Mouse (Mus musculus) MEL (cell line): Measurements from ENCODE around the gene Glp2r. TPM values are rescaled to one million over a fixed set of nuclear protein-coding genes. Genes with fewer than 3 reads are reported as not detected.

ENCODE experiments used
- DNase-seq: peaks from one replicate; pipeline ENCODE4 v3.0.0; 2011; ENCODE audit warnings: low read depth, low spot score
- H3K27ac ChIP-seq: 2 replicates; pipeline ENCODE4 v1.5.1; 2012; ENCODE audit warnings: low read depth, mild to moderate bottlenecking, control low read depth, low read length, moderate library complexity; ENCODE audit not compliant: control insufficient read depth
- H3K27me3 ChIP-seq, 2 experiments: fragments of 150-350 bp in 1 of 2; sonication (generic) in 1 of 2; 2 replicates each; pipeline ENCODE4 v1.6.1; 2012; ENCODE audit warnings: low read length in 2 of 2, mild to moderate bottlenecking in 2 of 2, improper control_type of control experiment in 1 of 2, moderate library complexity in 1 of 2; ENCODE audit not compliant: insufficient read depth in 2 of 2, control insufficient read depth in 1 of 2
- H3K36me3 ChIP-seq, 2 experiments: 2 replicates each; pipeline ENCODE4 v1.6.1; 2012 to 2014; ENCODE audit warnings: low read length in 2 of 2, improper control_type of control experiment in 1 of 2, inconsistent platforms in 1 of 2, mild to moderate bottlenecking in 1 of 2; ENCODE audit not compliant: insufficient read depth in 2 of 2, control insufficient read depth in 1 of 2
- H3K4me1 ChIP-seq, 2 experiments: fragments of 150-350 bp in 1 of 2; sonication (generic) in 1 of 2; 2 replicates each; pipeline ENCODE4 v1.6.1; 2012; ENCODE audit warnings: low read length in 2 of 2, improper control_type of control experiment in 1 of 2, mild to moderate bottlenecking in 1 of 2; ENCODE audit not compliant: insufficient read depth in 2 of 2, control insufficient read depth in 1 of 2
- H3K4me3 ChIP-seq, 2 experiments: fragments of 150-350 bp in 1 of 2; sonication (generic) in 1 of 2; 2 replicates each; pipeline ENCODE4 v1.5.1; 2012; ENCODE audit warnings: low read depth in 2 of 2, low read length in 2 of 2, mild to moderate bottlenecking in 2 of 2, moderate library complexity in 2 of 2, control low read depth in 1 of 2, improper control_type of control experiment in 1 of 2; ENCODE audit not compliant: control insufficient read depth in 1 of 2, insufficient read depth in 1 of 2
- H3K79me2 ChIP-seq: 2 replicates; pipeline ENCODE4 v1.6.1; 2012; ENCODE audit warnings: mild to moderate bottlenecking, low read length, moderate library complexity; ENCODE audit not compliant: control insufficient read depth, poor library complexity, insufficient read depth
- H3K9ac ChIP-seq: 2 replicates; pipeline ENCODE4 v1.6.1; 2012; ENCODE audit warnings: low read depth, mild to moderate bottlenecking, control low read depth, low read length, moderate library complexity; ENCODE audit not compliant: control insufficient read depth, poor library complexity, severe bottlenecking
- H3K9me3 ChIP-seq: fragments of 150-350 bp; sonication (generic); replicated peaks from 2 replicates; pipeline ENCODE4 v1.6.1; 2012; ENCODE audit warnings: mild to moderate bottlenecking, low read length, improper control_type of control experiment, moderate library complexity; ENCODE audit not compliant: insufficient read depth
- BHLHE40 ChIP-seq: IDR thresholded peaks from 2 replicates; pipeline ENCODE4 v1.6.1; 2012; ENCODE audit warnings: low read depth, mild to moderate bottlenecking, inconsistent platforms, low read length, improper control_type of control experiment, borderline replicate concordance
- CTCF ChIP-seq, 3 experiments: IDR thresholded peaks in 2 of 3; conservative IDR thresholded peaks in 1 of 3; 2 replicates each; pipeline ENCODE4 v1.5.1; 2011 to 2012; ENCODE audit warnings: low read length in 3 of 3, low read depth in 2 of 3, mild to moderate bottlenecking in 2 of 3, improper control_type of control experiment in 1 of 3, inconsistent platforms in 1 of 3, mixed read lengths in 1 of 3, moderate library complexity in 1 of 3; ENCODE audit not compliant: control insufficient read depth in 1 of 3, insufficient read depth in 1 of 3, poor library complexity in 1 of 3, severe bottlenecking in 1 of 3
- E2F4 ChIP-seq: IDR thresholded peaks from 2 replicates; pipeline ENCODE4 v1.6.1; 2011; ENCODE audit warnings: low read depth, low read length, improper control_type of control experiment, borderline replicate concordance
- ELF1 ChIP-seq: IDR thresholded peaks from 2 replicates; pipeline ENCODE4 v1.6.1; 2014; ENCODE audit warnings: low read depth, mild to moderate bottlenecking, inconsistent platforms, low read length, improper control_type of control experiment, moderate library complexity
- JUND ChIP-seq: IDR thresholded peaks from 2 replicates; pipeline ENCODE4 v1.6.1; 2011; ENCODE audit warnings: low read depth, mild to moderate bottlenecking, improper control_type of control experiment, low read length
- KAT2A ChIP-seq: conservative IDR thresholded peaks from 2 replicates; pipeline ENCODE4 v1.6.1; 2012; ENCODE audit warnings: low read depth, low read length, improper control_type of control experiment, inconsistent platforms
- MAX ChIP-seq: IDR thresholded peaks from 2 replicates; pipeline ENCODE4 v1.6.1; 2011; ENCODE audit warnings: low read length, improper control_type of control experiment
- MEF2A ChIP-seq: IDR thresholded peaks from 2 replicates; pipeline ENCODE4 v1.6.1; 2014; ENCODE audit warnings: low read depth, mild to moderate bottlenecking, inconsistent platforms, low read length, improper control_type of control experiment; ENCODE audit not compliant: poor library complexity, insufficient replicate concordance, severe bottlenecking; ENCODE audit errors: extremely low read depth
- MYB ChIP-seq: IDR thresholded peaks from 2 replicates; pipeline ENCODE4 v1.6.1; 2011; ENCODE audit warnings: mild to moderate bottlenecking, low read depth, low read length, improper control_type of control experiment
- MYC ChIP-seq: IDR thresholded peaks from 2 replicates; pipeline ENCODE4 v1.6.1; 2011; ENCODE audit warnings: low read depth, mild to moderate bottlenecking, low read length, improper control_type of control experiment, moderate library complexity
- NRF1 ChIP-seq: IDR thresholded peaks from 2 replicates; pipeline ENCODE4 v1.6.1; 2014; ENCODE audit warnings: low read depth, mild to moderate bottlenecking, inconsistent platforms, low read length, improper control_type of control experiment, moderate library complexity; ENCODE audit not compliant: poor library complexity, insufficient read depth, severe bottlenecking
- POLR2AphosphoS2 ChIP-seq: IDR thresholded peaks from 2 replicates; pipeline ENCODE4 v1.6.1; 2011; ENCODE audit warnings: low read length, improper control_type of control experiment
- RCOR1 ChIP-seq: IDR thresholded peaks from 2 replicates; pipeline ENCODE4 v1.6.1; 2012; ENCODE audit warnings: low read depth, mild to moderate bottlenecking, inconsistent platforms, low read length, improper control_type of control experiment
- SIN3A ChIP-seq: IDR thresholded peaks from 2 replicates; pipeline ENCODE4 v1.6.1; 2012; ENCODE audit warnings: low read length, improper control_type of control experiment, inconsistent platforms
- SMC3 ChIP-seq: IDR thresholded peaks from 2 replicates; pipeline ENCODE4 v1.6.1; 2011; ENCODE audit warnings: low read depth, low read length, improper control_type of control experiment
- TCF12 ChIP-seq: IDR thresholded peaks from 2 replicates; pipeline ENCODE4 v1.6.1; 2014; ENCODE audit warnings: low read depth, mild to moderate bottlenecking, inconsistent platforms, low read length, improper control_type of control experiment, moderate library complexity
- USF1 ChIP-seq: IDR thresholded peaks from 2 replicates; pipeline ENCODE4 v1.6.1; 2014; ENCODE audit warnings: low read depth, mild to moderate bottlenecking, inconsistent platforms, low read length, improper control_type of control experiment, moderate library complexity
- ZC3H11A ChIP-seq: IDR thresholded peaks from 2 replicates; pipeline ENCODE4 v1.6.1; 2012; ENCODE audit warnings: low read depth, mild to moderate bottlenecking, inconsistent platforms, low read length, improper control_type of control experiment
- ZKSCAN1 ChIP-seq: IDR thresholded peaks from 2 replicates; pipeline ENCODE4 v1.6.1; 2012; ENCODE audit warnings: low read depth, mild to moderate bottlenecking, inconsistent platforms, low read length, improper control_type of control experiment, moderate library complexity
- ZMIZ1 ChIP-seq: IDR thresholded peaks from 2 replicates; pipeline ENCODE4 v1.6.1; 2012; ENCODE audit warnings: low read depth, mild to moderate bottlenecking, inconsistent platforms, low read length, improper control_type of control experiment, moderate library complexity
- polyA plus RNA-seq, 2 experiments: library from polyadenylated mRNA; stranded (reverse) in 1 of 2; unstranded in 1 of 2; fragments of >175 nt in 1 of 2; fragments of >200 nt in 1 of 2; gene quantifications; 2 replicates each; pipeline versions ENCODE4 v1.2.1 to v1.2.4; 2012; ENCODE audit warnings: low replicate concordance in 2 of 2, low read depth in 1 of 2; ENCODE audit not compliant: insufficient read length in 2 of 2, insufficient read depth in 1 of 2, missing spikeins in 1 of 2
- total RNA-seq: library from RNA; depleted of rRNA; stranded (reverse); fragments of 300-350 nt; gene quantifications from 2 replicates; pipeline ENCODE4 v1.2.3, GENCODE M21; 2012

Glp2r gene
- total and polyA plus RNA-seq, 3 experiments: not detected

DNA sequence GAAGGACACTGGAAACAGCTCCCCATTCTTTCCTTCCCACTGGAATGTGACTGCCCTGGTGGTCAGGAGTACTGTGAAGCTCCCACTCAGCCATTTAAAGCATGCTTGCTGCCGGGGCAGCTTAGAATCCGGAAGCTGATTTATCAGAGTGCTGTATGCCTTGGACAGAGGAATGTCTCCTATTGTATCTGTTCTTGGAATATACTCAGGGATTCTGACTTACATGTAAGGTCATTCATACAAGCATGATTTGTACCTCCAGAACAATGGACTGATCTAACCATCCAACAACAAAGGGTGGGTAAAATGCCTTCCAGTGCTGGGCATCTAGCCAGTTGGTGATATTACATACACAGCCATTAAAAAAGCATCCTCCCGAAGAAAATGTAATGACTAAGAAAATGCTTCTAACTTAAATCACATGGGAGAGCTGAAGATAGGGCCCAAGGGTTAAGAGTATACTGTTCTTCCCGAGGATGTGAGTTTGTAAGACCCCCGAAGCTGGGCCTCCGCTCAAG is 126.3 kb downstream of the Glp2r start:
- no peak for DNase-seq
- Histone ChIP-seq H3K36me3 (no peaks in the 10 kb centered on the region), H3K9ac (no peak overlapping the region), H3K79me2 (no peaks in the 10 kb centered on the region), H3K9me3 (no peaks in the 10 kb centered on the region), H3K4me3 (no peak overlapping the region), H3K4me1 (no peaks in the 10 kb centered on the region), H3K27me3 (no peaks in the 10 kb centered on the region; a peak in 1 of 4 replicates), H3K27ac (no peak overlapping the region)
- TF ChIP-seq MAX (no peak), SIN3A (no peak), SMC3 (no peak), BHLHE40 (no peak), MYB (no peak), POLR2AphosphoS2 (no peak), E2F4 (no peak), ZMIZ1 (no peak), NRF1 (no peak), ZKSCAN1 (no peak), RCOR1 (no peak), CTCF (IDR thresholded peaks at IDR 0.05 in 2 of 3, conservative IDR thresholded peaks at IDR 0.05 in 1 of 3; ENCODE audit: control insufficient read depth in 1 of 3, insufficient read depth in 1 of 3, low read depth in 2 of 3, low read length in 3 of 3, poor library complexity in 1 of 3, severe bottlenecking in 1 of 3) (no peak), KAT2A (no peak), USF1 (no peak), ELF1 (no peak), JUND (no peak)

GRCm38 (mm10) chr11:67643465-67643864 is 127.5 kb downstream of the Glp2r start:
- Histone ChIP-seq H3K27ac (no peak overlapping the region), H3K79me2 (no peaks in the 10 kb centered on the region), H3K4me3 (no peak overlapping the region), H3K36me3 (no peaks in the 10 kb centered on the region)
- DNase-seq: no peak
- no peak for TF ChIP-seq ZC3H11A
- TF ChIP-seq NRF1: no peak
- TF ChIP-seq MYC: no peak
- TF ChIP-seq POLR2AphosphoS2: no peak
- TF ChIP-seq TCF12: no peak
- TF ChIP-seq MEF2A: no peak
- TF ChIP-seq, all 39 proteins: peak for 0
- Histone ChIP-seq H3K4me1 (no peaks in the 10 kb centered on the region), H3K27me3 (no peaks in the 10 kb centered on the region; a peak in 1 of 4 replicates), H3K9me3 (no peaks in the 10 kb centered on the region), H3K9ac (no peak overlapping the region)
